Mouse (Mus musculus) urinary bladder, postnatal 25 days (tissue): ENCODE data around the gene H2-D1.
"Not testable (repeated sequence)": the region's sequence is repeated elsewhere in the genome, so short reads cannot be mapped to it uniquely, and the experiment has no call there.

Experiments
- DNase-seq: peaks from one replicate; pipeline ENCODE4 v3.0.0; 2022; ENCODE audit warnings: low spot score

The H2-D1 gene

GRCm38 (mm10) chr17:35257378-35257777, 5.2 kb upstream of the H2-D1 start:
- no peak for DNase-seq

DNA sequence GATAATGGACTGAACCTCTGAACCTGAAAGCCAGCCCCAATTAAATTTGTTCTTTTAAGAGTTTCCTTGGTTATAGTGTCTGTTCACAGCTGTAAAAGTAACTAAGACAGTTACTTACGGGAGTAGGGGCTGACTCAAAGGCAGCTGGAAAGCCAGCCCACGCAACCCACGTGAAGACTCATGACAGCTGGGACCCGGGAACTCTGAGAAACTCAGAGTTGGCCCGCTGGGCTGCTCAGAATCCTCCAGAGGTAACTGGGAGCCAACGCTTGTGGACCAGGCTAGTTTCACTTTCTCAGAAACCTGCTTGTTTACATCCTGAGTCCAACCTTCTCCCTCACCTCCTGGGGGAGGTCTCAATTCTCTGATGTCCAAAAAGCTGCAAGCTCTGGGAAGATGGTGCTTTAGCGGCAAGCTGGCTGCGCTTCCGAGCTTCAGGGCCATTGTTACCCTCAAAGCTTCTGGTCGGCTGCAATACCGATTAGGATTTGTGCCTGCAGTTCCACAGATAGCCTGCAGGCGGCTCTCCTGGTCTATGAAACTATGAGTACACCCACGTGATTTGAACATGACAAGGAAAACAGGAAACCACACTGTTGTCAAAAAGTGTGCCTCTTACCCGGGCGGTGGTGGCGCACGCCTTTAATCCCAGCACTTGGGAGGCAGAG, 4.6 kb upstream of the H2-D1 start:
- peak; percentile 90 for DNase-seq

- no peak for DNase-seq
These were observed 3.7 kb upstream of the H2-D1 start for GRCm38 (mm10) chr17:35258492-35259478.

- no peak for DNase-seq
These were observed 2.9 kb upstream of the H2-D1 start for GRCm38 (mm10) chr17:35259621-35260020.

- DNase-seq, result no peak
These were observed 879 bp upstream of the H2-D1 start for GRCm38 (mm10) chr17:35261651-35262050.

DNA sequence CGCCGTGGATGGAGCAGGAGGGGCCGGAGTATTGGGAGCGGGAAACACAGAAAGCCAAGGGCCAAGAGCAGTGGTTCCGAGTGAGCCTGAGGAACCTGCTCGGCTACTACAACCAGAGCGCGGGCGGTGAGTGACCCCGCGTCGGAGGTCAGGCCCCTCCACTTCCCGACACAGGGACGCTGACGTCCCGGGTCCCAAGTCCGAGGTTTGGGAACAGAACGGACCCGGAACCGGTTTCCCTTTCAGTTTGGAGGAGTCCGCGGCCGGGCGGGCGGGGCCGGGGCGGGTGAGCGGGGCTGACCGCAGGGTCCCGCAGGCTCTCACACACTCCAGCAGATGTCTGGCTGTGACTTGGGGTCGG, 973 bp downstream of the H2-D1 start:
- no peak for DNase-seq

GRCm38 (mm10) chr17:35267399-35268086, 5.0 kb downstream of the H2-D1 start:
- no peak for DNase-seq

DNA sequence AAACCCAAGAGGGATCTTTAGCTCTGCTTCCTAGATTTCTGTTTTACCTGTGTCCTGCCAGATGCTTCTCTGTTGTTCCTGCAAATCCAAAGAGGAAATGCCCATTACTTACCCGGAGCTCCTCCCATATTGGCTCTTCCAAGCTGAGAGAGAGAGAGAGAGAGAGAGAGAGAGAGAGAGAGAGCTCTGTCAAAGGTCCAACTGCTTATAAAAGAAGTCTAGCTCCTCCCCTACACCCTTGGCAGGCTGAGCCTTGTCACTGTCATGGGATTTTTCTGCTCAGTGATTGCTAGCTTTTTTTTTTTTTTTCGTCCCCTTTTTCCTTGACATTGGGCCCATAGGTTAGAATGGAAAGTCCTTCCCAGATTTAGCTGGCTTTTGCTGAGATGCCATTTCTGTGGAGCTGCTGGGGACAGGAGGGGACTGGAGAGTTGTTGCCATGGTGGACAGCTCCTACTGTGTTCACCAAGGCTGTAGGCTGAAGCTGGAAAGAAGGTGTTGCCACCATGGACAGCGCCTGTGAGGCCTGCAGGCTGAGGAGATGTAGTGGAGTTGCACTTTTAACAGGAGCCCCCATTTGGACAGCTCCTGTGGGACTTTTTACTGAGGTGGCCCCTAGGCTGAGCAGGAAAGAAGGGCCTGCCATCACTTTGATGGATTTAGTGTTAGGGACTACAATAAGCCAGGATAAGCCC, 7.3 kb downstream of the H2-D1 start:
- no peak for DNase-seq

DNA sequence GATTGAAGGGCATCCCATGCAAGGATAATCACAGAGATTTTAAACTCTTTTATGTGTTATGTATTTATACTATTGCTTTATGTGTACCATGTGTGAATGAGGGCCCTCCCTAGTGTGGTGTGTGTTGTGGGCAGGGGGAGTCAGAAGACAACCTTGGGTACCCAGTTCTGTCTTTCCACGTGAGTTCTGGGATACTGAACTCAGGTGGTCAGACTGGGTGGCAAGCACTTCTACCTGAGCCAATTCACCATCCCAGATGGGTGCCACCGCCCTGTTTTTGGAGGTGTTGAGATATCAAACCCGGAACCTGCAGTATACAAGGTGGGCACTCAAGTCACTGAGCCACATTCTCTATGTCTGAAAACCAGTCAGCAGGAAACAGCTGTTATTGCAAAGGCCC, 9.7 kb downstream of the H2-D1 start:
- DNase-seq, result no peak

DNA sequence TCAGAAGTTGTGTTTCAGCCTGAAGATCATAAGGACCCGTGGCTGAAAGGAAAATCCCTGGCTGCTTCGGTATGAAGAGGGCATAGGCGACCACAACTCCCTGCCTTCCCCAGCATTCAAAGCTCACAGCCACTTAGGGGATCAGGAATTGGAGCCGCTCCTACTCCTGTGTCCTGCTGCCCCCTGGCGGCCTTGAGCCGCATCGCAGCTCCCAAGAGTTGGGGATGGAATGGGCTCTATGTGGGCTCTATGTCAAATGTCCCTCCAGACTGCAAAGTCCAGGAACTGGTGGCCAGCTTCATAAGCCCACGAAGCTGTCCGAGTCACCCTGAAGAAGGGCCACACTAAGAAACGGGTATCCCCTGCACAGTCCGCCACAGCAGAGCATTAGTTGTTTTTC, 12.2 kb downstream of the H2-D1 start:
- peak; percentile 92 for DNase-seq

GRCm38 (mm10) chr17:35276304-35276864, 13.9 kb downstream of the H2-D1 start:
- DNase-seq, result no peak

- DNase-seq, result no peak
These were observed 15.5 kb downstream of the H2-D1 start for GRCm38 (mm10) chr17:35278049-35278448.

DNA sequence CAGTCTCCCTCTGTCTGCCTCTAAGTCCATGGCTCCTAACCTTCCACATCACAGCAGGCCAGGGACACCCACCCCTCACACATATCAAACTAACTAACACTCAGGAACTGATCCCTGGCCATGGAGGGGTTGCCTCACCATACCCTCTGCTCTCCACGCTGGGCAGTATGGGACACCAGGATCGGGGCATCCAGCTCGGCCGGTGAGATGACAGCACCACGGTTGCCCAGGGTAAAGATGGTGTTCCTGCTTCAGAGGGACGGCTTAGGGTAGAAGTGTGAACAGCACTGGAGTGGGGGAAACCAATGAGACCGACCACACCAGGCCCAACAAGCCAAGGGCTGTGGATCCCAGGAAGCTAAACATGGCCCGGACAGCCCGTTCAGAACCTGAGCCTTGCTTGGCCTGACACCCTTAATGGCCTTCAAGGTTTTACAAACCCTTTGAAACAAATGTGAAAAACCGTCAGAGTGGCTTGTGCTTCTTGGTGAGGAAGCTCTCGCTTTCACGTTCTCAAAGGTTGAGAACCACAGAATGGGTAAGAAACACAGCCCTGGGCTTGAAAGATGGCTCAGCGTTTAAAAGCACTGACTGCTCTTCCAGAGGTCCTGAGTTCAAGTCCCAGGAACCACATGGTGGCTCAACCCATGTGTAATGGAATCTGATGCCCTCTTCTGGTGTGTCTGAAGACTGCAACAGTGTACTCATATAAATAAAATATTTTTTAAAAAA, 16.6 kb downstream of the H2-D1 start:
- DNase-seq, result no peak

DNA sequence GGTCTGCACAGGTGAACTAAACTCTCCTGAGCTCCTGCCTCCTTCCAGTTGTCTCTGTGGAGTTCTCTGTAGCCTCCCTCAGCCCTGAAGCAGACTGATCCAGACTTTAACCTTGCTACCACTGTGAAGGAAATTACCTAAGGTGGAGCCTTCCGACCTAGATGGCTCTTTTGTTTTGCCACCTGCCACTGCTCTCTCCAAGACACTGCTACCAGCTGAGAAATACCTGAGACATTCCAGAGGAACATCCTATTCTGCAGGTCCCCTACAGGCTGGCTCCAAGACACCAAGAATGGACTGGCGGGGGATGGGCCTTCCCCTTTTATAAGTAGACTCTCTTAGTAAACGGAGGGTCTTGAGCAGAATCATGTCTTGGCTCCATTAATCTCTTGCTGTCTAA, 17.7 kb downstream of the H2-D1 start:
- no peak for DNase-seq

- no peak for DNase-seq
These were observed 22.9 kb downstream of the H2-D1 start for GRCm38 (mm10) chr17:35285431-35285830.

- peak; percentile 63 for DNase-seq
These were observed 33.3 kb downstream of the H2-D1 start for GRCm38 (mm10) chr17:35295796-35296195.

DNA sequence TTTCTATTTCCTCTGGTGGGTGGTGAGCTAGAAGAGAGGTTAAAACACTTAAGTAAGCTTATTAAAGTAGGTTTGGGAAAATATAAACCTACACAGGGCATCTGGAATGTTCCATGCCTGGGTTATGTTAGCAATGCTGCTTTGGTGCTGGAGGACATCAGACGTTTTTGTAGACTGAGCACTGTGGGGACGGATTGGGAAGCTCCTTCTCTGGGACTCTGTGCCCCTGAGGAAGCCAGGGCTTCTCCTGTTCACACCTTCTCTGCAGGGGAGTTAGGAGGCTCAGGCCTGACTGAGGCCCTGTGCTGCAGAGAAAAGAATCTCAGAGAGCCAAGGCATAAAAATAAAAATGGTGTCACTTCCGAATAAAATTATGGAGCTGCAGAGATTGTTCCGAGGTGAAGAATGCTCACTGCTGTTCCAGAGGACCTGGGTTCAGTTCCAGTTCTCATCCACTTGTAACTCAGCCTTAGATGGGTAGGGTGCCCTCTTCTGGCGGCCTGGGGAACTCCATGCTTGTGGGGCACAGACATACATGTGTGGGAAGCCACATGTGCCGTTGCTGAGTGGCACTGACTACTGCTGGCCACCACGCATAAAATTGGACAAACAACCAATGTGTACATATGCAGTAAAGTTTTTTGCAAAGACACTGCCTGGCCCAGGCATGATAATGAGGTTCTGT, 37.9 kb downstream of the H2-D1 start:
- DNase-seq, result not testable (repeated sequence)

DNA sequence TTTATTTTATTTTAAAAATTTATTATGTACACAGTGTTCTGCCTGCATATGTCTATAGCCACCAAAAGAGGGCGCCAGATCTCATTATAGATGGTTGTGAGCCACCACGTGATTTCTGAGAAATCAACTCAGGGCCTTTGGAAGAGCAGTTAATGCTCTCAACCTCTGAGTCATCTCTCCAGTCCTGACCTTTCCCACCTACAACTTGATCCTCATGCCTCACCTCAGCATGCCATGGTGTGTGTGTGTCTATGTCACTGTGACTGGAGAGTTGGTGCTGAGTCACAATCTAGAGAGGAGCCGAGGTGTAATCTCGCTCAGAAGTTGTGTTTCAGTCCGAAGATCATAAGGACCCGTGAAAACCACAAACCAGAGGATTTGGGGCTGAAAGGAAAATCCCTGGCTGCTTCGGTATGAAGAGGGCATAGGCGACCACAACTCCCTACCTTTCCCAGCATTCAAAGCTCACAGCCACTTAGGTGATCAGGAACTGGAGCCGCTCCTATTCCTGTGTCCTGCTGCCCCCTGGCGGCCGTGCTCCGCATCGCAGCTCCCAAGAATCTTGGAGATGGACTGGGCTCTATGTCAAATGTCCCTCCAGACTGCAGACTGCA, 39.2 kb downstream of the H2-D1 start:
- DNase-seq, result peak; percentile 98

GRCm38 (mm10) chr17:35303271-35303670, 40.7 kb downstream of the H2-D1 start:
- DNase-seq, result no peak

DNA sequence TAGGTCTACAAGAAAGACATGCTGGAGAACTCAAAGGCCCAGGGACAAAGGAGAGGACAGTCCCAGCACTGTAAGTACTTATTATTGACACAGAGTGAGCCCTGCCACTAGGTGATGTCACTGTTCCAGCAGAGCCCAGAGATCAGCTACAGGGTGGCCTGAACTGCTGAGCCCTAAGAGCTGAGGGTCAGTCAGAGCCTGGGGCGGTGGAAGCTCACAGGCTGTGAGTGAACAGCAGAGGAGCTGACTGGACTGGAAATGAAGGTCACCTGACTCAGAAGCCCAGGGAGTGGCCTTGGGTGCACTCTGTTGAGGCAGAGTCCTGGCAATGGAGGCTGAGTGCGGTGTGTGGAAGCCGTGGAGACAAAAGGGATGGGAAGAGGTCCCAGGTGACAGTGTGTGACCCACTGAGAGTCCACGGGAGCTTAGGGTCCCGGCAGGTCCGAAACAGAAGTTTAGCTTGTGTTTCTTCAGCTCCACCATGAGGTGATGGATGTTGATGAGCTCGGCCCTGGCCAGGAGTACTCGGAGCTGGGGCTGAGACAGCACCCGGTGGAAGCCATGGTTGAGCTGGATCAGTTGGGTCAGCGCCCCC, 41.3 kb downstream of the H2-D1 start:
- DNase-seq, result no peak
